Mouse (Mus musculus): ENCODE results near the gene Usp24.

- TF ChIP-seq CTCF (conservative IDR thresholded peaks at IDR 0.05; ENCODE audit: insufficient read depth, insufficient read length, low read depth, low read length), result no peak
- TF ChIP-seq POLR2A (IDR thresholded peaks at IDR 0.05; ENCODE audit: low read depth, low read length), result no peak
These were observed 28.9 kb upstream of the Usp24 start for GRCm38 (mm10) chr4:106286958-106287743.
